Mouse (Mus musculus): ENCODE data around the gene Sod3. TPM values are rescaled to one million over a fixed set of nuclear protein-coding genes. Genes with fewer than 3 reads are reported as not detected.
A peak's percentile ranks its signal among the peaks of the same experiment; 100 is the strongest.

Gene Sod3
- total RNA-seq (2014; rRNA removed) = 7.1 and 12.7 TPM in 2 replicates
- 35.5 and 43.0 TPM in 2 replicates for polyA plus RNA-seq (2012; rRNA removed)

DNA sequence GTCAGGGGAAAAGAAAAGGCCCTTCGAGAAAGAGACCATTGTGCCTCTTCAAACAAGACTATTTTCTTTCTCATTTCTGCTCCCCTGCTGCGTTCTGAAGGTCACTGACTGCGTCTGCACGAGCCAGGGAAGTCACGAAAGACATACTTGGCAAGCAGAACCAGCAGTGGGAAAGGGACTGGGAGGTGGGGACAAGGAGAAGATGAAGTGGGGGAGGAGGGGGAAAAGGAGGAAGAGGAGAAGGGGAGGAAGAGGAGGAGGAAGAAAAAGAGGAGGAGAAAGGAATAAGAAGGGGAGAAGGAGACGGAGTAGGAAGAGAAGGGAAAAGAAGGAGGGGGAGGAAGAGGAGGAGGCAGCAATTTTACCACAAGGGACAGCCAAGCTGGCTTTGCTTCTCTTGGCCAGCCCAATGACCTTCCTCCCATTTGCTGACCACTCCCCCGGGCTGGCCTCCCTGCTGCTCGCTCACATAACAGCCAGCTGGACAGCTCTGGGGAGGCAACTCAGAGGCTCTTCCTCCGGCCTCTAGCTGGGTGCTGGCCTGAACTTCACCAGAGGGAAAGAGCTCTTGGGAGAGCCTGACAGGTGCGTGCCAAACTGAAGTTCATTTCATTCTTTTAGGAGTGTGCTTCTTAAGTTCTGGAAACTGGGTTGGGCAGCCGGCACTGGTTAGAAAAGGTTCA lies at the start of gene Sod3:
Gene Sod3, plus strand, starts transcription at position 324 of the 683 bp plus-strand sequence.
- TF ChIP-seq CTCF (IDR thresholded peaks at IDR 0.05; ENCODE audit: low read depth, low read length) = no peak
- TF ChIP-seq POLR2A (IDR thresholded peaks at IDR 0.05; ENCODE audit: extremely low read depth, insufficient read depth, low read length) = no peak
- DNase-seq (ENCODE audit: extremely low read depth, low read depth, low spot score) = peak; percentile 42
- Histone ChIP-seq H3K4me1 (ENCODE audit: control insufficient read depth, insufficient read depth, low read length) (no peaks in the 10 kb centered on the region), H3K27me3 (ENCODE audit: control insufficient read depth, insufficient read depth, low read length) (0 out of 2 replicates have a peak, but pooled peaks cover 4% of the 10 kb centered on the region), H3K36me3 (ENCODE audit: control insufficient read depth, insufficient read depth, low read length) (no peaks in the 10 kb centered on the region), H3K4me3 (ENCODE audit: insufficient read depth, low read depth, low read length) (peak within 1 kb of the TSS; percentile 28; the same call in 1 of the 2 replicates), H3K79me2 (ENCODE audit: control insufficient read depth, insufficient read depth, low read length) (no peaks in the 10 kb centered on the region), H3K27ac (replicated peaks; ENCODE audit: insufficient read depth, low read depth, low read length) (peak within 1 kb of the TSS; percentile 60), H3K9ac (ENCODE audit: low read depth, low read length) (peak within 1 kb of the TSS; percentile 52; the same call in 1 of the 2 replicates)
- 35% methylated on average over 11 of the region's 11 CpGs for WGBS

DNA sequence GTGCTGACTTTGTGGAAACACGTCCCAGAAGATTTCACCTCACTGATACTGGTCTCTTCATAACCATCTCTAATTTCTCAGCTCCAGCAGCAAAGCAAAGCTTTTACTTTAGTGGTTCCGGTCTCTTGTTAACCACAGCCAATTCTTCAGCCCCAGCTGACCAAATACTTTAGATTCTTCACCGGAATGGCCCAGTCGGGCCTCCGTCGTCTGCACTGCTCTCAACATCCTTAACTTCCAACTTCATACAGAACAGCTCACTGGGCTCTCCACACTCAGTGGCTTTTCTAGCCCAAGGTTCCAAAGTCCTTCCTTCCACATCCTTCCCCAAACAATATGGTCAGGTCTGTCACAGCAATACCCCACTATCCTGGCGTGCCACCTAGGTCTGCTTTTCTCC lies 46.7 kb upstream of the Sod3 start:
- no peaks in the 10 kb centered on the region for H3K27me3 ChIP-seq (ENCODE audit: control insufficient read depth, insufficient read depth, low read length)
- no peak overlapping the region for H3K4me3 ChIP-seq (ENCODE audit: insufficient read depth, low read depth, low read length)
- H3K36me3 ChIP-seq (ENCODE audit: control insufficient read depth, insufficient read depth, low read length) = no peaks in the 10 kb centered on the region
- H3K79me2 ChIP-seq (ENCODE audit: control insufficient read depth, insufficient read depth, low read length) = no peaks in the 10 kb centered on the region
- H3K9ac ChIP-seq (ENCODE audit: low read depth, low read length) = no peak overlapping the region
- no peak overlapping the region for H3K27ac ChIP-seq (replicated peaks; ENCODE audit: insufficient read depth, low read depth, low read length)
- DNase-seq (ENCODE audit: extremely low read depth, low read depth, low spot score) = peak; percentile 7
- TF ChIP-seq CTCF (IDR thresholded peaks at IDR 0.05; ENCODE audit: low read depth, low read length) = no peak
- no peak for TF ChIP-seq POLR2A (IDR thresholded peaks at IDR 0.05; ENCODE audit: extremely low read depth, insufficient read depth, low read length)
- WGBS = 83% methylated on average over 7 of the region's 7 CpGs
- H3K4me1 ChIP-seq (ENCODE audit: control insufficient read depth, insufficient read depth, low read length) = no peaks in the 10 kb centered on the region

DNA sequence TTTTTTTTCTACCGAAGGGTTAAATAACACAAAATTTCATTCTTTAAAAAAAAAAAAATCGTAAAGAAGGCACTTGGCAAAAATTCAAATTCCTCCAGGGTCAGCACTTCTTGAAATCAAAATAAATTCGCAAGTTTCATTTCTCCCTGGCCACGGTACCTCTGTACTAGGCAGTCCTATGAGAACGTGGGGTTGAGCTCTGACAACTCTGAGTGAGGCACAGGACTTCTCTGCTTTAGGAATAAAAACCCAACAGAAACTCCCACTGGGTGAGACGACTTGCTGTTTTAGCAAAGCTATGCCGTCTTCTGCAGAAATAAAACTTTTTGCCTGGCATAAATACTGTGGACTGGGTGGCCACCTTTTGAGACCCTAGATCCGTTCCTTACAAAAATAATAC lies 44.1 kb upstream of the Sod3 start:
- H3K9ac ChIP-seq (ENCODE audit: low read depth, low read length) = no peak overlapping the region
- H3K27me3 ChIP-seq (ENCODE audit: control insufficient read depth, insufficient read depth, low read length) = no peaks in the 10 kb centered on the region
- H3K79me2 ChIP-seq (ENCODE audit: control insufficient read depth, insufficient read depth, low read length) = no peaks in the 10 kb centered on the region
- H3K4me3 ChIP-seq (ENCODE audit: insufficient read depth, low read depth, low read length) = no peak overlapping the region
- WGBS = 71% methylated on average over 8 of the region's 8 CpGs
- no peaks in the 10 kb centered on the region for H3K36me3 ChIP-seq (ENCODE audit: control insufficient read depth, insufficient read depth, low read length)
- no peak for DNase-seq (ENCODE audit: extremely low read depth, low read depth, low spot score)
- H3K27ac ChIP-seq (replicated peaks; ENCODE audit: insufficient read depth, low read depth, low read length) = no peak overlapping the region
- no peaks in the 10 kb centered on the region for H3K4me1 ChIP-seq (ENCODE audit: control insufficient read depth, insufficient read depth, low read length)
- no peak for TF ChIP-seq POLR2A (IDR thresholded peaks at IDR 0.05; ENCODE audit: extremely low read depth, insufficient read depth, low read length)

DNA sequence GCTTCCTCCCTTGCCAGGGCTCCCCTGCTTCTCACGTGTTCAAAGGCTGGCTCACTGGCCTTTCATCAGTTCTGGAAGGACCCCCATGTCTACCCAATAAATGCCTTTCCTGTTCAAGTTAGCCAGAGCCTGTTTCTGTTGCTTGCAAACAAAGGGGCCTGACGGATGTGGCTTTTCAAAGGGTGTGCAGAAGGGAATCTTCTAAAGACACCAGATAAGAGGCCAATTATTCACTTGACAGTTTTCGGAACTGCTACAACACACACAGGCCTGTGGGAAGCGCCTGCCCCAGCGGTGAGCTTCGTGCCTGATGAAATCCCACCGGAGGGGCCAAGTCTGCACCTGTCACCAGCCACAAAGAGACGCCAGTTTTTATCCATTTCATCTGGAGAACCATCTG lies 31.5 kb upstream of the Sod3 start:
- no peak overlapping the region for H3K27ac ChIP-seq (replicated peaks; ENCODE audit: insufficient read depth, low read depth, low read length)
- TF ChIP-seq CTCF (IDR thresholded peaks at IDR 0.05; ENCODE audit: low read depth, low read length) (no peak), POLR2A (IDR thresholded peaks at IDR 0.05; ENCODE audit: extremely low read depth, insufficient read depth, low read length) (no peak)
- no peaks in the 10 kb centered on the region for H3K27me3 ChIP-seq (ENCODE audit: control insufficient read depth, insufficient read depth, low read length)
- no peak overlapping the region for H3K4me3 ChIP-seq (ENCODE audit: insufficient read depth, low read depth, low read length)
- 63% methylated on average over 8 of the region's 8 CpGs for WGBS
- H3K36me3 ChIP-seq (ENCODE audit: control insufficient read depth, insufficient read depth, low read length) = no peaks in the 10 kb centered on the region
- no peaks in the 10 kb centered on the region for H3K79me2 ChIP-seq (ENCODE audit: control insufficient read depth, insufficient read depth, low read length)
- DNase-seq (ENCODE audit: extremely low read depth, low read depth, low spot score) = no peak
- no peak overlapping the region for H3K9ac ChIP-seq (ENCODE audit: low read depth, low read length)
- H3K4me1 ChIP-seq (ENCODE audit: control insufficient read depth, insufficient read depth, low read length) = no peaks in the 10 kb centered on the region

DNA sequence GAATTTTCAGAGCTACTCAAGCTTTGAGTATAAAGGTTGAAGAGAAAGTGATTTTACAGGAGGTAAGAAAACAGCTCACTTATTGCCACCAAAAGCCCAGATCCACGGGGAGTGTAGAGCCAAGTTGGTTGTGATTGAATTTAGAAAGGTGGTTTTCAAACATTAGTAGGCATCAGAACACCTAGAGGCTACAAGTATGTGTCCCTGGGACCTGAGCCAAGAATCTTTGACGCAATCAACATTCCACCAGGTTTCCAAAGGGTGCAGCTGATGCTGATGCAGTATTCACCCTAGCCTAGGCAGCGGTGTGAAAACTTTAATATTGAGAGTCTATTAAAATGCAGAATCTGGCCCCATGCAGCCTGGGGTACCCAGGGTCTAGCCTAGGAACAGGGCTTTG lies 28.0 kb upstream of the Sod3 start:
- H3K27me3 ChIP-seq (ENCODE audit: control insufficient read depth, insufficient read depth, low read length) = no peaks in the 10 kb centered on the region
- no peak overlapping the region for H3K9ac ChIP-seq (ENCODE audit: low read depth, low read length)
- H3K4me1 ChIP-seq (ENCODE audit: control insufficient read depth, insufficient read depth, low read length) = no peaks in the 10 kb centered on the region
- WGBS = 17% methylated on average over 3 of the region's 3 CpGs
- no peak overlapping the region for H3K27ac ChIP-seq (replicated peaks; ENCODE audit: insufficient read depth, low read depth, low read length)
- H3K79me2 ChIP-seq (ENCODE audit: control insufficient read depth, insufficient read depth, low read length) = no peaks in the 10 kb centered on the region
- TF ChIP-seq CTCF (IDR thresholded peaks at IDR 0.05; ENCODE audit: low read depth, low read length) (no peak), POLR2A (IDR thresholded peaks at IDR 0.05; ENCODE audit: extremely low read depth, insufficient read depth, low read length) (no peak)
- H3K36me3 ChIP-seq (ENCODE audit: control insufficient read depth, insufficient read depth, low read length) = no peaks in the 10 kb centered on the region
- no peak overlapping the region for H3K4me3 ChIP-seq (ENCODE audit: insufficient read depth, low read depth, low read length)
- DNase-seq (ENCODE audit: extremely low read depth, low read depth, low spot score) = peak; percentile 37

DNA sequence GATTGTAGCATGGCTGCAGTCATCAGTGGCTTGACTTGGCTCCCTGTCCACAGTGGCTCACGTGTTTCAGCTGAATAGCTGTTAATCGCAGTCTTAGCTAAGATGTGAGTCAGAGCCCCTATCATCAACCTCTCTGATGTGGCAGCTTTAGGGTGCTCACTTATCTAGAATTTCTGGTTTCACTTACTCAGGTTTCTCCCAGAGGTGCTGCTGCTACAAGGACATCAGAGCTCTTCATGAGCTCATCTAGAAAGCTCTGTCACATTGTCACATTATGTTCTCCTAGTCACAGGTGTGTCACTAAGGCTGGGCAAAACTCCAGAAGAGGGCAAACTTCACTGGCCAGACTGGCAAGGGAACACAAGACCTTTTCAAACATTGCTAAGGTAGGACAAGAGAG lies 24.5 kb upstream of the Sod3 start:
- Histone ChIP-seq H3K4me1 (ENCODE audit: control insufficient read depth, insufficient read depth, low read length) (no peaks in the 10 kb centered on the region), H3K27me3 (ENCODE audit: control insufficient read depth, insufficient read depth, low read length) (no peaks in the 10 kb centered on the region), H3K9ac (ENCODE audit: low read depth, low read length) (no peak overlapping the region), H3K27ac (replicated peaks; ENCODE audit: insufficient read depth, low read depth, low read length) (no peak overlapping the region), H3K36me3 (ENCODE audit: control insufficient read depth, insufficient read depth, low read length) (no peaks in the 10 kb centered on the region), H3K79me2 (ENCODE audit: control insufficient read depth, insufficient read depth, low read length) (no peaks in the 10 kb centered on the region), H3K4me3 (ENCODE audit: insufficient read depth, low read depth, low read length) (no peak overlapping the region)
- 85% methylated on average over 2 of the region's 2 CpGs for WGBS
- TF ChIP-seq CTCF (IDR thresholded peaks at IDR 0.05; ENCODE audit: low read depth, low read length) (no peak), POLR2A (IDR thresholded peaks at IDR 0.05; ENCODE audit: extremely low read depth, insufficient read depth, low read length) (no peak)
- no peak for DNase-seq (ENCODE audit: extremely low read depth, low read depth, low spot score)

Measured in liver, adult 2 months (tissue).